Mouse (Mus musculus) MEL (cell line): ENCODE results near the gene Tuba1a.

Source experiments
- CTCF ChIP-seq, 3 experiments: IDR thresholded peaks in 2 of 3; conservative IDR thresholded peaks in 1 of 3; 2 replicates each; pipeline ENCODE4 v1.5.1; 2011 to 2012; ENCODE audit warnings: low read length in 3 of 3, low read depth in 2 of 3, mild to moderate bottlenecking in 2 of 3, improper control_type of control experiment in 1 of 3, inconsistent platforms in 1 of 3, mixed read lengths in 1 of 3, moderate library complexity in 1 of 3; ENCODE audit not compliant: control insufficient read depth in 1 of 3, insufficient read depth in 1 of 3, poor library complexity in 1 of 3, severe bottlenecking in 1 of 3
- EP300 ChIP-seq, 2 experiments: IDR thresholded peaks; 2 replicates each; pipeline ENCODE4 v1.6.1; 2011; ENCODE audit warnings: improper control_type of control experiment in 2 of 2, low read length in 2 of 2, low read depth in 1 of 2, mild to moderate bottlenecking in 1 of 2
- JUND ChIP-seq: IDR thresholded peaks from 2 replicates; pipeline ENCODE4 v1.6.1; 2011; ENCODE audit warnings: low read depth, mild to moderate bottlenecking, improper control_type of control experiment, low read length
- NELFE ChIP-seq: IDR thresholded peaks from 2 replicates; pipeline ENCODE4 v1.6.1; 2011; ENCODE audit warnings: low read depth, low read length, improper control_type of control experiment
- POLR2A ChIP-seq, 2 experiments: IDR thresholded peaks; 2 replicates each; pipeline ENCODE4 v1.6.1; 2011 to 2012; ENCODE audit warnings: low read length in 2 of 2, mild to moderate bottlenecking in 2 of 2, control low read depth in 1 of 2, improper control_type of control experiment in 1 of 2, low read depth in 1 of 2, moderate library complexity in 1 of 2; ENCODE audit not compliant: control insufficient read depth in 1 of 2, insufficient read depth in 1 of 2, poor library complexity in 1 of 2
- POLR2AphosphoS5 ChIP-seq: IDR thresholded peaks from 2 replicates; pipeline ENCODE4 v1.6.1; 2012; ENCODE audit warnings: low read depth, borderline replicate concordance, mild to moderate bottlenecking, inconsistent platforms, low read length, moderate library complexity, mixed read lengths
- RAD21 ChIP-seq: IDR thresholded peaks from 2 replicates; pipeline ENCODE4 v1.6.1; 2011; ENCODE audit warnings: mild to moderate bottlenecking, low read depth, low read length, improper control_type of control experiment
- SIN3A ChIP-seq: IDR thresholded peaks from 2 replicates; pipeline ENCODE4 v1.6.1; 2012; ENCODE audit warnings: low read length, improper control_type of control experiment, inconsistent platforms
- TAL1 ChIP-seq: IDR thresholded peaks from 2 replicates; pipeline ENCODE4 v1.6.1; 2012; ENCODE audit warnings: mild to moderate bottlenecking, inconsistent platforms, low read length, moderate library complexity, mixed read lengths
- ZMIZ1 ChIP-seq: IDR thresholded peaks from 2 replicates; pipeline ENCODE4 v1.6.1; 2012; ENCODE audit warnings: low read depth, mild to moderate bottlenecking, inconsistent platforms, low read length, improper control_type of control experiment, moderate library complexity

GRCm38 (mm10) chr15:98971111-98971510 is 17.6 kb upstream of the Tuba1a start:
- TF ChIP-seq CTCF (IDR thresholded peaks at IDR 0.05 in 2 of 3, conservative IDR thresholded peaks at IDR 0.05 in 1 of 3; ENCODE audit: control insufficient read depth in 1 of 3, insufficient read depth in 1 of 3, low read depth in 2 of 3, low read length in 3 of 3, poor library complexity in 1 of 3, severe bottlenecking in 1 of 3) (no peak), ZMIZ1 (no peak), JUND (no peak), NELFE (no peak), TAL1 (no peak), POLR2A (IDR thresholded peaks at IDR 0.05; ENCODE audit: control insufficient read depth in 1 of 2, insufficient read depth in 1 of 2, low read depth in 1 of 2, low read length in 2 of 2, poor library complexity in 1 of 2) (no peak), RAD21 (no peak), SIN3A (no peak), POLR2AphosphoS5 (no peak), EP300 (IDR thresholded peaks at IDR 0.05; ENCODE audit: low read depth in 1 of 2, low read length in 2 of 2) (no peak)
